Mouse (Mus musculus): ENCODE measurements around the gene Cbarp. TPM values are rescaled to one million over a fixed set of nuclear protein-coding genes. Genes with fewer than 3 reads are reported as not detected.

The Cbarp gene
- total RNA-seq, 1 experiment from 2014 or later = 45.4 TPM

DNA sequence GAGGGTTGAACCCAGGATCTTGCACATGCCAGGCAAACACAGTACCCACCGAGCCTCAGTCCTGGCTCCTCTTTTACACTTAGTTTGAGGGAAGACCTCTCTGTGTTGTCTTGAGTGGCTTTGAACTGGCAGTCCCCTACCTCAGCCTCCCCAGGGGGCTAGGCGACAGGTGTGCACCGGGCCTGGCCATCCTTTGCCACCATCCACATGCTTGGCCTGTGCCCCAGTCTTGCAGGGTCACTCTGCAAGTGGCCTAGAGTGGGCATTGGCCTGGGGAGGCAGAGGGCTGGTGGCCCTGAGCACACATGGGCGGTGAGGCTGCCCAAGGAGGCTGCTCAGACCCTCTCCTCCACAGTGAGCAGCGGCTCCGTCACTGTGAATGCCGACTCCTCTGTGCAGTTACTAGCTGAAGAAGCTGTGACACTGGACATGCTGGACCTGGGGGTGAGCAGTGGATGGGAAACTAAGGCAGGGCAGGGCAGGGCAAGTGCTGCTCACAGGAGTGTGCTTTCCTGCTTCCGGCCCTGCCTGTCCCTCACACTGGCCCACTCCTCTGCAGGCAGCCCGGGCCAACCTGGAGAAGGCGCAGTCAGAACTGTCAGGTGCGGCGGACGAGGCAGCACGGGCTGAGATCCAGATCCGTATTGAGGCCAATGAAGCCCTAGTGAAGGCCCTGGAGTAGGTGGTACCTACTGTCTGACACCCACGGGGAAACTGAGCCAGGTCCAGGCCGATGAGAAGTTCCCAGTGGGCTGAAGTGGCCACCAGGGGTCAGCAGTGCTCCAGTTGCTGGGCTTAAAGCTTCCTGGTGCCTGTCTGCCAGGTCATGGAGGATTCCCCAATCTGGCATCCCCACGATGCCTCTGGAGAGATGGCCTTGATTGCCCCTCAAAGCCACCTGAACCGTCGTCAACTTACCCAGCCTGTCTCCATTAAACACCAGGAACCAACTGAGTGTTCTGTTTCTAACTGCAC, 4.5 kb upstream of the Cbarp start:
- DNase-seq = peak; percentile 78

DNA sequence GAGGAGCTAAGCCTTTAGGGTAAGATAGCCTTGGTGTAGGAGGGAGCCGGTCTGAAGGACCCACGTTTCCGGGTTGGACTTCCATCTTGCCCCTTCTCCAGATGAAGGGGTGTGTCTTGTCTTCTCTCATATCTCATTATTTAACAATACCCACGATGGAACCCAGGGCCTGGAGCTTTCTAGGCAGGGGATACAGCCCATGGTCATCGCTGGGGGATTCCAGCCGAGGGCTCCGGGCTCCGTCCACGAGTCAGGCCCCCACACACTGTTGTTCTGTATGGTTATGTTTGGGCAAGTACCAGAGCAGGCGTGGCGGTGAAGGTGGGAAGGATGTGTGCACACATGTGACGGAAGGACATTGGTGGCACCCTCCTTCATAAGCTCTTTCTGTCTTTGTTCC, 3.5 kb upstream of the Cbarp start:
- no peak for DNase-seq

DNA sequence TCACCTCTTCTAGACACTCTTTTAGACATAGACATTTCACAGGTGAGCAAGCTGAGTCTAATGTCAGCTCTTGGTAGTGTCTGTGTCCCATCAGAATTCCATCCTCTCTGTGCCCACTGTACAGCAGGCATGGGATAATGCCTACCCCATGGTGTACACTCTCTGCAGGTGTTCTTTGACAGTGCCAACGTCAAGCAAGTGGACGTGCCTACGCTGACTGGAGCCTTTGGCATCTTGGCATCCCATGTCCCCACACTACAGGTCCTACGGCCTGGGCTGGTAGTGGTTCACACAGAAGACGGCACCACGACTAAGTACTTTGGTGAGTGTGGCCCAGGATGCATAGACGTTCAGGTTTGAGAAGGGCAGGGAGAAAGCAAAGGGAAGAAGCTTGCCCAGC, 3.0 kb upstream of the Cbarp start:
- DNase-seq = no peak

DNA sequence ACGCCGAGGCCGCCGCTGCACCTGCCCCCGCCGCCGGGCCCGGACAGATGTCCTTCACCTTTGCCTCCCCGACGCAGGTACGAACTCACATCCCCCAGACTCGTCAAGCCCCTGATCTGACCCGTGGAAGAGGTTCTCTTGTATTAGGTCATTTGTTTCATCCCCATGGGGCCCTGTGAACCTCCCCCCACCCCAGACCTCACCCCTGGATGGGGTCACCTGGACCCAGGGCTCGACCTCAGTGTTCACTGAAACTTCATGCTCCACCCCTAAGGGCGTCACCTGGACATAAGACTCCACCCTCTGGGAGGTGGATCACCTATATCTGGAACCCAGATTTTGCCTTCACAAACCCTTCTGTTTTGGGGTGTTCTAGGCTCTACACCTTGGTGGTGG, 1.9 kb upstream of the Cbarp start:
- DNase-seq = no peak

DNA sequence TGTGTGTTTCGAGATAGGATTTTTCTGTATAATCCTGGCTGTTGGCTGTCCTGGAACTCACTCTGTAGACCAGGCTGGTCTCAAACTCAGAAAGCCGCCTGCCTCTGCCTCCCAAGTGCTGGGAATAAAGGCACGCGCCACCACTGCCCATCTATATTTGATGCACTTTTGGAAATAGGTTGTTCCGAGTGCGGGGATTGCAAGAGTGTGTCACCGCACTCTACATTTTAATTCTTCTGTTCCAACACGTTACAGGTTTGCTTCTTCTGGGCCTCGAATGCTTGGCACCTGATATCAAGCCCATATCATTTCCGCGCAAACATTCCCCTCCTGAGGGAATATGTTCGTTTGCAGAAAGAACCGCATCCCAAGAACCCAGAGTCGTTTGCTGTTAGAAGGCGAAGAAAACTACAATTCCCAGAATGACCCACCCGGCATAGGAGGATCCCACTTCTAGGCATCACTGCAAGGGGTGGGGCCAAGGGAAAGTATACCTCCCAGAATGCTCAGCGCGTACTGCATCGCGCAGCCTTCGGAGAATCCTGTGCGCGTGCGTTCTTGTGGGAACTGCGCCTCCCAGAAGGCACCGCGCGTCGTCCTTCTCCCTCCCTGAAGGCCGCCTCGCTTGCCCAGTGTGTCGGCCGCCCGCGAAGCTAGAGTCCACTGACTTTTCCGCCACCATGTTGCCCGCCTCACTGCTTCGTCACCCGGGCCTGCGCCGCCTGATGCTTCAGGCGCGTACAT, 1.3 kb upstream of the Cbarp start:
- peak; percentile 91 for DNase-seq

DNA sequence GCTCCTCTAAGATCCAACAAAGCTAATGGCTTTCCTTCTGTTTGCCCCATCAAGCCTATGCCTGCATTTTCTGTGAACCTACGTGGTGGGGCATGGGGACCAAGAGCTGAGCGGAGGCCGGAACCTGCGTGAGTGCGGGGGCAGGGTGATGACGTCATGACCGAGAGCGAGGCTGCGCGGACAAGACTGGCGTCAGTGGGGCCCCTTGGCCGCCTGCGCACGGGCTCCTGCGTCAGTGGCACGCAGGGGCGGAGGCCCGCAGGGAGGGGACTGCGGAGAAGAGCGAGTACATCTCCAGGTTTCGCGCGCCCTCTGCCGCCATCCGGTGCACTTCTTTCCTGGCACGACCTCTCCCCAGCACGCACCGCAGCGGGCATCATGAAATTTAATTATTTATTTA, 608 bp upstream of the Cbarp start:
- peak; percentile 95 for DNase-seq

DNA sequence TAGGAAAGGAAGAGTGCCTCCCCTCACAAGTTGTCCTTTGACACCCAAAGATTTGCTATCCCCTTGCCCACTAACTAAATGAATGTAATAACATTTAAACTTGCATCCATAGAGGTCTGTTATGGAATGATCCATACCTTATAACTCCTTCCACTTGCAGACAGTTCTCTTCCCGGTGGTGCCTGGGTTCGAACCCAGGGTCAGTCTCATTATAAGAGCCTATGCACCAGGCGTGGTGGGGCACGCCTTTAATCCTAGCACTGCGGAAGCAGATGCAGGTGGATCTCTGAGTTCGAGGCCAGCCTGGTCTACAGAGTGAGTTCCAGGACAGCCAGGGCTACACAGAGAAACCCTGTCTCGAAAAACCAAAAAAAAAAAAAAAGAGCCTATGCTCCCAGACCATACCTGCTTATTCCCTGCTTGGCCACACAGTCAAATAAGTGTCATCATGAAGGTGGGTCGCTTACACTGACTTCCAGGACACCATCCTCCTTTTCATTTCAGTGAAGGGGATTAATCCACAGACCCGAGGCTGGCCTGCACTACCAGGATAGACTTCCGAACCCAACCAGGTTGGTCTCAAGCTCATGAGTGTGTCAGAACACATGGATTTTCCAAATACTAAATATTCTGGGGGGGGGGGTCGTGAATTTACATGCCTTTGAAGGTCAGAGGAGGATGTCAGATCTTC, 515 bp downstream of the Cbarp start:
- DNase-seq = no peak

DNA sequence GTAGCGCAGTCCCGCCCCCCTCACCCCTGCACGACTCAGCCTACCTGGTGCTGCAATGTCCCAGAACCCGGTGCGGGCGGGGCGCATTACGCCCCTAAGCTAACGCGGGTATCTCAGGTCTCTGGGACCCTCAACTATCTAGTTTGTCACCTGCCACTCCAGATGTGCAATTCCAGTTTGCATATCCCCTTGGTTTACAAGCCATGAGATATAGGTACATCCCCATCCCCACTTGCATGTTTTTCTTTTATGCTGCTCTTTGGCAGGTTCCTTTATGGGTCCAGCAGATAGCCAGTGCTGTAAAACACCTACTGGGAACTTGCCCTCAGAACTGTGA, 1.2 kb downstream of the Cbarp start:
- DNase-seq = no peak

DNA sequence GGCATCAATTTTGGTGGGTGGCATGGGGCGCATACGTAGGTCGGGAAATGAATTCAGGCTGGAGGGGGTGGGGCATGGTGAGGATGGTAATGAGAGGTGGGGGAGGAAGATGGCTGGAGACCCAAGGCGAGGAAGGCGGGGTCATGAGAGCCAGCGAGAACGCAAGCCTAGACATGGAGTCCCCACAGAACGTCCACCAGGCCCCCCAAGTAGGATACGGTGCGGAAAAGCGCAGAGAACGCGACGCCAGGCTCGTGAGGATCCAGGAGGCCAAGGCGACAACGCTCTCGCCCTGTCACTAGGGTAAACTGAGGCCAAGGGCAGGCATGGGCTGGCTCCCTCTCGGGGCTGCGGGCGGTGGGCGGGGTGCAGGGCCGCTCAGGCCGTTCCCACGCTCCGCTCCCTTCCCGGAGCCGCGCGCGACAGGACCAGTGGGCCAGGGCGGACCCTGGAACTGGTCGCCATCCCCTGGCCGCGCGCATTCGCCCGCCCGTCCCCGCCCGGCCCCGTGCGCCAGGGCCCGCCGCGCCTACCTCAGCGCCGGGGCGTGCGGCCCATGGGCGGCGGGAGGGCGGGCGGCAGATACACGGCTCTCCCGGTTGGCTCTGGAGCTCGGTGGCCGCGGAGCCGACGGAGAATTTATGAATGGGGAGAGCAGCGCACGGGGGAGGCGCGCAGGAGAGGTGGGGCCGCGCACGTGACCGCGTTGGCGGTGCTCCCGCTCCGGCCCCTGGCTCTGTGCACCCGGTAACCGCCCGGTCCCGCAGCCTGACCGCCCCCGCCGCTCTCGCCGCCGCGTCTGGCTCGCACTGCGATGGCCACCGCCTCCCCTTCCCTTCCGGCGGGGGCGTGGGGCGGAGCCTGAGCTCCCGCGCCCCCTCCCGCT, 1.8 kb downstream of the Cbarp start, which contains the start of gene Atp5d:
Gene Atp5d (plus strand): TSS at position 80 of the 886 bp plus-strand sequence.
- DNase-seq = peak; percentile 76

DNA sequence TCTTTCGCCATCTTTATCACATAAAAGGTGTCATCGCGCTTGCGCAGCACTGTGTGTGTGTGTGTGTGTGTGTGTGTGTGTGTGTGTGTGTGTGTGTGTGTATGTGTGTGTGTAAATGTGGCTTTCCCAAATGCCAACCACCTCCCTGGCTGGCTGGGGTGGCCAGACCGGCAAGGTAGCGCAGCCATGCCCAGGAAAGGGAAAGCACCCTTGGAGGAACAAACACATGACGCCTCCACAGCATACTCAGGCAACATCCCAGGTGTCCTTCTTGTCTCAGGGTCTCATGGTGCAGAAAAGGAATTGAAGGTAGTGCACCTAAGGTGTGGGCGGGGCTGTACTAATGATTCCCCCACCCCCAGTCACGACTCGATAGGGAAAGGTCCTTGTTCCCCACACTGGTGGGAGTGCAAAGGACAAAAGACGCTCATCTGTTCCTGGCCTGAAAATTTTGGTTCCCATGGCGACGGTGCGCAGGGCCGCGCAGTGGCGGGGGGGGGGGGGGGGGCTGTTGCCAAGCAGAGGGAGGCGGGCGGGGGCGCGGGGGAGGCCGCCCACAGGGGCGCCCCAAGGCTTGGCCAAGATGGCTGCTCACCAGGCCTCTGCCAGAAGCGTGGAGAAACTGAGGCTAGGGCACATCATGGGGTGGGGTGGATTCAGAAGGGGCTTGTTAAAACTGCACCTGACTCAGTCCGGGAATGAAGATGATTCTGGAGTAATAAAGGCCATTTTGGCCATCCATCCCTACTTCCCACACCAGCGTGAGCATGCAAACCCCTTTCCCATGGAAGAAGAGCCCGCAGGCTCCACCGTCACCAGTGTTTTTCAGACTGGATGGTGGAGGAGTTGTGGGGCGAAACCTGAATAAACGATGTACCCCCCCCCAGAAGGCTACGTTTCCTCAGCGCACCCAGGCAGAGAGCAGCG, 2.7 kb downstream of the Cbarp start:
- DNase-seq = no peak

DNA sequence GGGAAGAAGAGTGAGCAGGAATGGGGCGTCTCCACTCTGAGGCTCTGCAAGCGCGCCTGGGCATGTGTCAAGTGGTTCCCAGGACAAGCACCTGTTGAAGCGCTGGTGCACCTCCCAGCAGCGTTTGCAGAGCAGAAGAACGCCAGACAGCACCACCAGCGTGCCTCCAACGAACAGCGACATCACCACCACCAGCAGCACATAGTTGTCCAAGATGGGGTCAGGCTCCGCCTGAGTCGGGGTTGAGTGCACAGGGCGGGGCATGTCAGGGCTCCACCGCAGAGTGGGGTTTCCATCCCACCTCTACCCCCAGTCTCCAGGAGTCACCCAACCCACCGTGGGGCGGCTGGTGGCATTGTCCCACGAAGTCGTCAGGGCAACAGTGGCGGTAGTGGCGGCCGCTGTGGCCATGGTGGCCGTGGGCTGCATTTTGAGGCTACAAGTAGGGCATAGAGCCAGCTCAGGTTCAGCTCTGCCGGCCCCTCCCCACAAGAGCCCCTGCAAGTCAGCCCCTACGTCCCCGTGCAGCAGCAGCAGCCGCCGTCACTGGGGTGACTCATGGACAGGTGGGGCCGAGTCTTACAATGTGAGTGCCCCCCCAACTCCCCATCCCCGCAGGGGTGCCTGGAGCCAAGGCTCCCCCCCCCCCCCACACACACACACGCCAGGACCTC, 3.5 kb downstream of the Cbarp start:
- DNase-seq = no peak

DNA sequence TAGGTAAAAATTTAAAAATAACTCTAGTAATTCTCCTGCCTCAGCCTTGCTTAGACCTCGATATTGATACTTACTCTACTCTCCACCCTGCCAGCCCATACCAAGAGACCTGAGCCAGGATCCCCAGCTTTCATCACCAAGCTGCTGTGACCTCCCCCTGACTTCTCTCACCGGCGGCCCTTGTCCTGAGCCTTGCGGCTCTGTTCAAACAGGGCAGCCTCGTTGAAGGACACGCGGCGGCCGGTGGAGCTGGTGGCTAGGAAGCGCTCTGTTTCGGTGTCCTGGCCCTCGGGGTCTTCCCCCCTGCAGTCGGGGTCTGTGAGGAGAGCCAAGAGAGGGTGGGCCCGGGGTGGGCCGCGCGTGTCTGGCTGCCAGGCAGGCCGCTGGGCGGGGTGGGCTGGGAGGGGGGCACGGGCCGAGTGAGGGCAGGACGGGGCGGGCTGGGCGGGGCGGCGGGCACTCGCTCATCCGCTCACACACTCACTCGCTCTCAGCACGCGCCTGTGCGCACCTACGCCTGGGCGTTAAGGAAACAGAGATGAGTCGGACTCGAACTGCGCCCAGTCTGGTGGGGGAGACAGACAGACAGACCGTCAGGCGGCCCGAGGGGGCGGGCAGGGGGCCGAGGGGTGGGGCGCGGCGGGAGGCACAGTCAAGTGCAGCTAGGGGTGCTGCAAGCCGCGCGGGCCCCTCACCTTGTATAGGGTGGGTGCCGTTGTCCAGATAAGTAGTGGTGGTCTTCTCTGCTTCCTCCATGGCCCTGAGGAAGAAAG, 4.3 kb downstream of the Cbarp start:
- DNase-seq = no peak

DNA sequence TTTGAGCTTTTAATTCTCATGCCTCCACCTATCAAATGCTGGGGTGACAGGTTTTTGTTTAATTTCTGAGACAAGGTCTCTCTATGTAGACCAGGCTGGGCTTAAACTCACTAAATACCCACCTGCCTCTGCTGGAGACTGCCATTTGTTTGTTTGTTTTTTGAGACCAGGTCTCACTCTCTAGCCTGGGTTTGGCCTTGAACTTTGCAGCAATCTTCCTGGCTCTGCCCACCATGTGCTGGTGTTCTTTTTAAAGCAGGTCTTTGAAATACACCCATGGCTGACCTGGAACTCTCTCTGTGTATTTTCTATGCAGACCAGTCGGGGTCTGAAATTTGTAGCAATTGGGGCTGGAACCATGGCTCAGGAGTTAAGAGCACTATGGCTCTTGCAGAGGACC, 5.0 kb downstream of the Cbarp start:
- DNase-seq = no peak

DNA sequence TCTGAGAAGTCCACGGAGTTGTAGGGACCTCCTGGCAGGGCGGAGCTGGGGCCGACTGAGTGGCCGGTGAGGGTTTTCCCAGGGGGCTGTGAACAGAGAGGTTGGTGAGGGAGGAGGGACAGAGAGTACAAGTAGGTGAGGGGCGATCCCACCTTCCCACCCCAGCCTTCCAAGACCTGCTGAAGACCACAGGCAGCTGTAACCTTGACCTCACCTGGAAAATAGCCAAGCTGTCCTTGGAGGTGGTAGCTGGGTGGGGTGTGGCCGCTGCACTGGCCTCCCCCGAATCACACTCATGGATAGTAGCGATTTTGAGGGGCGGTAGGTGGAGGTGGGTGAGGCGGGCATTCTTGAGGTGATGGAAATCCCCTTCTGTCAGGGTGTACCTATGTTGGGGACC, 5.5 kb downstream of the Cbarp start:
- DNase-seq = no peak

DNA sequence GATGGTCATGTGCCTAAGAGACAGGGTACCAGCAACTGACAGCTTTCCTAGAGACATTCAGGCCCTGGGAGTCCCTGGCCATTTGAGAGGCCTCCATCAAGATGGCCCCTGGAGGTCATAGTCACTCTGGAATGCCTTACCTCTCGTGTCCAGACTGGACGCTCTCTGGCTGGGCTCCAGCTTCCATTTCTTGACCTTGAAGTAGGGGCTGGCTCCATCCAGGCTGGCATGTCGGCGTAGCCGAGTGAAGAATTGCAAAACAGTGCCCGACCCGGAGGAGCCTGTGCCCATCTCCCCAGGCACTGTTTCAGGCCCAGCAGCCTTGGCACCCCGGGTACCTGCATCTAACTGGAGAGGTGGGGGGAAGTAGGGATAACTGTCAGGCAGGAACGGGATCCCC, 6.2 kb downstream of the Cbarp start:
- DNase-seq = no peak

DNA sequence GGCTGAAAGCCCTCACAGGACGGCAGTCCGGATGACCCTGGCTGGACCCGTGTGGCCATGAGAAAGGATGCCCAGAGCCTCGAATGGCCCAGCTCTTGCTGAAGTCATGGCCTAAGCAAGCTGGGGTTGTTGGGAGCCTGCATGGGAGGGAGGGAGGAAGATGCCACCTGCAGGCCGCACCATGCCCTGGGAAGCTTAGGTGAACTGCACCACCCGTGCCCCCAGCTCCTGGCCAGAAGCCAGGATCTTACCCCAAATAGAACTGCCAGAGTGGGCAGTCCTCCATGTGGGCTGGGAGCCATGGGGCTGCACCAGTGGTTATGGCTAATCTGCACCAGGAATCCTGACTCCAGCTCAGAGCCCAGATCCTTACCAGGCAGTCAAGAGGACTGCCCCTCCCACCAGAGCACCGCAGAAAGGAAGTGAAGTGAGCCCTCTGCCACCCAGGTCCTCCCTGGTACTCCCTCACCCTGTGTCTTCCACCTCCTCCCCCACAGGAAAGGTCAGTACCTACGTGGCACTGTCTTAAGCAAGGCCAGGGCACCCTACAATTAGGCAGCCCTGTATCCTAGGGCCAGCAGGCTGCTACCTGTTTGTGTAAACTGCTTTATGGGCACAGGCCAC, 7.3 kb downstream of the Cbarp start:
- DNase-seq = no peak

DNA sequence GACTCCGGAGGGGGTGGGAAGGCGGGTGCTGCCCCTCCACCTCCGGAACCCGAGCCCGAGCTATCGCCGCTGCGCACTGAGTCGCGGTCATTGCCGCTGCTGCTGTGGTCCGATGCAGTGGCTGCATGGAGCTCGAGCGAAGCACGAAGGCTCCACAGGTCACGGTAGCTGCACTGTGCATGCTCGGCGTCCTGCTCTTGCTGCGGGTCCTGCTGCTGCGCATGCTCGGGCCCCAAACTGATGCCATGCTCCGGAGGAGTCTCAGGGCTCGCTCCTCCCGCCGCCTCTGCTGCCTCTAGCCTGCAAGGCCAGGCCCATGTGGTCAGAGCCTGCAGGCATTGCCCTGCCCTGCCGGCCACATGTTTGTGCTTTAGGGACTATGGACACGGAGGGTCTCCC, 8.7 kb downstream of the Cbarp start:
- DNase-seq = no peak

DNA sequence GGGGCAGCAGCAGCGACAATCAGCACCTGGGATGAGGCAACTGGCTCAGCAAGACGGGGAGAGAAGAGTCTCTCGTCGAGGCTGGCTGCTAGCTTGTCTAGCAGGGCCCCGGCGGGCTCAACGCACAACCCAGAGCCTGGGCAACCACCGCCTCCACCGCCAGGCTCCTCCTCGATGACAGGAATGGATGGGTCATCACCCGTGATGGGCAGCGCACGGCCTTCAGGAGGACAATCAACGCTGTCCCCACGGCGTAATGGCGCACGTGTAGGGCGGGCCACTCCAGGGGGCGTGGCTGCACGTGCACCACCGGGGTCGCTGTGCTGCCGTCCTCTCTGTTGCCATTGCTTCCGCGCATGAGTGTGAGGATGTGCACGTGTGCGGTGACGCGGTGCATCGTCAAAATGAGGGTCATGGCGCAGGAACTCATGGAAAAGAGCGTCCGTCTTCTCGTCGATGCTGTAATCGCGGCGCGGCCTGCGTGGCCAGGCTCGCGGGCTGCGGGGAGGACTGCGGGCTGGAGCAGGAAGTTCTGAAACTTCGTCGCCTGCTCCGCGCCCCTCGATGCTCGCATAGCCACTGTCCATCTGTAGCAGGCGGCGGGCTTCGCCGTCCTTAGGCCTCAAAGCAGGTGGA, 9.2 kb downstream of the Cbarp start:
- DNase-seq = peak; percentile 71
